Comparison of ENCODE assay signal across 10 mouse cellular contexts in genomic region chr16:18379338-18380001, GRCm38 (mm10). TPM values are rescaled to one million over a fixed set of nuclear protein-coding genes. Genes with fewer than 3 reads are reported as not detected.
A peak's percentile ranks its signal among the peaks of the same experiment; 100 is the strongest.
DNase-seq lines count a peak whose midpoint lies in the region; ATAC-seq and TF ChIP-seq lines count a peak whose summit lies in the region.
"Had no signal": no experiment of that assay in that cellular context is flagged by ENCODE, and none has a peak within 500 bp of the region (broad histone marks: within the 10 kb centered on the region; RNA-seq: fewer than 3 reads in every experiment).

No protein-coding gene starts in this region.

- WGBS in lung, postnatal 0 days, result 78% methylated on average over 8 of the region's 8 CpGs

- no peak for ATAC-seq in erythroblast, adult 5-6 weeks (replicated peaks; ENCODE audit: low FRiP score, poor library complexity, severe bottlenecking)
- no peak for ATAC-seq in lung, postnatal 0 days
- ATAC-seq: liver, embryonic 12.5 days had no signal

- DNase-seq in cerebellum, adult 11-12 months, result peak; percentile 17
- no peak for DNase-seq in cerebellum, postnatal 36 days
- DNase-seq in testis, postnatal 10 days (ENCODE audit: low spot score), result no peak
- peak; percentile 61 for DNase-seq in kidney, postnatal 14 days
- no peak for DNase-seq in adipocyte (ENCODE audit: low spot score)
- no peak for DNase-seq in lung, postnatal 0 days (ENCODE audit: low spot score)
- DNase-seq: gastrocnemius, postnatal 10 days had no signal

- TF ChIP-seq POLR2A in testis, adult 2 months (IDR thresholded peaks at IDR 0.05; ENCODE audit: control insufficient read depth, low read depth, low read length), result no peak

- TF ChIP-seq EP300 in lung, postnatal 0 days (IDR thresholded peaks at IDR 0.05), result no peak

- no peaks in the 10 kb centered on the region; the same call in 1 of the 2 replicates for H3K4me1 ChIP-seq in testis, adult 2 months (ENCODE audit: control insufficient read depth, insufficient read depth, low read length)
- H3K4me1 ChIP-seq in lung, postnatal 0 days (ENCODE audit: insufficient read depth, low read depth, low read length), result peaks cover 7% of the 10 kb centered on the region; the same call in 1 of the 2 replicates

- H3K36me3 ChIP-seq in testis, adult 2 months (ENCODE audit: control insufficient read depth, insufficient read depth, low read length), result no peaks in the 10 kb centered on the region
- H3K36me3 ChIP-seq in lung, postnatal 0 days (ENCODE audit: insufficient read depth, low read length), result no peaks in the 10 kb centered on the region
- H3K36me3 ChIP-seq: liver, embryonic 12.5 days had no signal

- H3K27ac ChIP-seq in testis, adult 2 months (ENCODE audit: control insufficient read depth, insufficient read depth, low read depth, low read length), result no peak overlapping the region
- no peak overlapping the region for H3K27ac ChIP-seq in lung, postnatal 0 days (ENCODE audit: low read length)
- H3K27ac ChIP-seq: liver, embryonic 12.5 days had no signal

- H3K4me3 ChIP-seq in testis, adult 2 months (ENCODE audit: control insufficient read depth, low read depth, low read length), result peak overlapping the region; percentile 55
- no peak overlapping the region for H3K4me3 ChIP-seq in lung, postnatal 0 days (ENCODE audit: low read depth, low read length)
- H3K4me3 ChIP-seq: liver, embryonic 12.5 days had no signal

- H3K9ac ChIP-seq in lung, postnatal 0 days (replicated peaks; ENCODE audit: low read depth), result no peak overlapping the region
- H3K9ac ChIP-seq: liver, embryonic 12.5 days had no signal

- H3K27me3 ChIP-seq in testis, adult 2 months (ENCODE audit: control insufficient read depth, insufficient read depth, low read length), result no peaks in the 10 kb centered on the region
- no peaks in the 10 kb centered on the region for H3K27me3 ChIP-seq in lung, postnatal 0 days (replicated peaks; ENCODE audit: insufficient read depth, low read length)
- H3K27me3 ChIP-seq: liver, embryonic 12.5 days had no signal

- H3K4me2 ChIP-seq in lung, postnatal 0 days (replicated peaks; ENCODE audit: low read depth, low read length), result no peak overlapping the region
- H3K4me2 ChIP-seq: liver, embryonic 12.5 days had no signal

- H3K9me3 ChIP-seq in lung, postnatal 0 days (ENCODE audit: low read length), result no peaks in the 10 kb centered on the region
- H3K9me3 ChIP-seq: liver, embryonic 12.5 days had no signal

- TF ChIP-seq CTCF in testis, adult 2 months (IDR thresholded peaks at IDR 0.05; ENCODE audit: control insufficient read depth, insufficient read depth, insufficient replicate concordance, low read depth, low read length), result no peak
- no peak for TF ChIP-seq CTCF in lung, postnatal 0 days (IDR thresholded peaks at IDR 0.05)

RNA-seq across cellular contexts. Expression of gene Arvcf, which starts 31.5 kb away (rescaled TPM):
- polyA plus RNA-seq in testis, adult 2 months (2012; rRNA removed), result 7.8 and 10.9 TPM in 2 replicates
- total RNA-seq in erythroblast, adult 5-6 weeks (2015; ENCODE audit: low replicate concordance), result 1.5 and 2.7 TPM in 2 replicates
- total RNA-seq in erythroblast, adult 5-6 weeks (2017; ENCODE audit: low replicate concordance), result 8.7 TPM in 1 of 2 replicates, not detected in the other
- polyA plus RNA-seq in lung, postnatal 0 days (2015; fragmentation: Nextera tagmentation; extraction: Ambion mirVana), result 14.6 and 18.5 TPM in 2 replicates

RNA-seq across cellular contexts. Expression of gene Tango2, which starts 31.6 kb away (rescaled TPM):
- 10.9 and 11.6 TPM in 2 replicates for polyA plus RNA-seq in testis, adult 2 months (2012; rRNA removed)
- 8.8 and 26.9 TPM in 2 replicates for total RNA-seq in erythroblast, adult 5-6 weeks (2015; ENCODE audit: low replicate concordance)
- total RNA-seq in erythroblast, adult 5-6 weeks (2017; ENCODE audit: low replicate concordance), result 8.8 and 12.1 TPM in 2 replicates
- 23.7 and 25.2 TPM in 2 replicates for polyA plus RNA-seq in lung, postnatal 0 days (2015; fragmentation: Nextera tagmentation; extraction: Ambion mirVana)

RNA-seq across cellular contexts. Expression of gene Txnrd2, which starts 46.7 kb away (rescaled TPM):
- 4.3 and 4.5 TPM in 2 replicates for polyA plus RNA-seq in testis, adult 2 months (2012; rRNA removed)
- total RNA-seq in erythroblast, adult 5-6 weeks (2015; ENCODE audit: low replicate concordance), result 274 and 358 TPM in 2 replicates
- total RNA-seq in erythroblast, adult 5-6 weeks (2017; ENCODE audit: low replicate concordance), result 493 and 499 TPM in 2 replicates
- 20.0 and 20.9 TPM in 2 replicates for polyA plus RNA-seq in lung, postnatal 0 days (2015; fragmentation: Nextera tagmentation; extraction: Ambion mirVana)

RNA-seq across cellular contexts. Expression of gene Comt, which starts 47.2 kb away (rescaled TPM):
- polyA plus RNA-seq in testis, adult 2 months (2012; rRNA removed), result 12.2 and 20.1 TPM in 2 replicates
- total RNA-seq in erythroblast, adult 5-6 weeks (2015; ENCODE audit: low replicate concordance), result 27.9 and 29.9 TPM in 2 replicates
- total RNA-seq in erythroblast, adult 5-6 weeks (2017; ENCODE audit: low replicate concordance), result 26.8 and 29.1 TPM in 2 replicates
- polyA plus RNA-seq in lung, postnatal 0 days (2015; fragmentation: Nextera tagmentation; extraction: Ambion mirVana), result 109 and 111 TPM in 2 replicates

Comparison
In these comparisons a context has a peak if more than half of its experiments do, and no peak if none do; other contexts are left out.
1. DNase-seq: peak in cerebellum, adult 11-12 months (single experiment) and kidney, postnatal 14 days (single experiment); none in cerebellum, postnatal 36 days (0 of 2), testis, postnatal 10 days (single experiment), adipocyte (single experiment) and lung, postnatal 0 days (single experiment).